Mouse (Mus musculus) MEL (cell line): Measurements from ENCODE around the gene Nampt. TPM values are rescaled to one million over a fixed set of nuclear protein-coding genes. Genes with fewer than 3 reads are reported as not detected.

ENCODE experiments used
- DNase-seq: peaks from one replicate; pipeline ENCODE4 v3.0.0; 2011; ENCODE audit warnings: low read depth, low spot score
- H3K27ac ChIP-seq: 2 replicates; pipeline ENCODE4 v1.5.1; 2012; ENCODE audit warnings: low read depth, mild to moderate bottlenecking, control low read depth, low read length, moderate library complexity; ENCODE audit not compliant: control insufficient read depth
- H3K27me3 ChIP-seq, 2 experiments: fragments of 150-350 bp in 1 of 2; sonication (generic) in 1 of 2; 2 replicates each; pipeline ENCODE4 v1.6.1; 2012; ENCODE audit warnings: low read length in 2 of 2, mild to moderate bottlenecking in 2 of 2, improper control_type of control experiment in 1 of 2, moderate library complexity in 1 of 2; ENCODE audit not compliant: insufficient read depth in 2 of 2, control insufficient read depth in 1 of 2
- H3K36me3 ChIP-seq, 2 experiments: 2 replicates each; pipeline ENCODE4 v1.6.1; 2012 to 2014; ENCODE audit warnings: low read length in 2 of 2, improper control_type of control experiment in 1 of 2, inconsistent platforms in 1 of 2, mild to moderate bottlenecking in 1 of 2; ENCODE audit not compliant: insufficient read depth in 2 of 2, control insufficient read depth in 1 of 2
- H3K4me1 ChIP-seq, 2 experiments: fragments of 150-350 bp in 1 of 2; sonication (generic) in 1 of 2; 2 replicates each; pipeline ENCODE4 v1.6.1; 2012; ENCODE audit warnings: low read length in 2 of 2, improper control_type of control experiment in 1 of 2, mild to moderate bottlenecking in 1 of 2; ENCODE audit not compliant: insufficient read depth in 2 of 2, control insufficient read depth in 1 of 2
- H3K4me3 ChIP-seq, 2 experiments: fragments of 150-350 bp in 1 of 2; sonication (generic) in 1 of 2; 2 replicates each; pipeline ENCODE4 v1.5.1; 2012; ENCODE audit warnings: low read depth in 2 of 2, low read length in 2 of 2, mild to moderate bottlenecking in 2 of 2, moderate library complexity in 2 of 2, control low read depth in 1 of 2, improper control_type of control experiment in 1 of 2; ENCODE audit not compliant: control insufficient read depth in 1 of 2, insufficient read depth in 1 of 2
- H3K79me2 ChIP-seq: 2 replicates; pipeline ENCODE4 v1.6.1; 2012; ENCODE audit warnings: mild to moderate bottlenecking, low read length, moderate library complexity; ENCODE audit not compliant: control insufficient read depth, poor library complexity, insufficient read depth
- H3K9ac ChIP-seq: 2 replicates; pipeline ENCODE4 v1.6.1; 2012; ENCODE audit warnings: low read depth, mild to moderate bottlenecking, control low read depth, low read length, moderate library complexity; ENCODE audit not compliant: control insufficient read depth, poor library complexity, severe bottlenecking
- H3K9me3 ChIP-seq: fragments of 150-350 bp; sonication (generic); replicated peaks from 2 replicates; pipeline ENCODE4 v1.6.1; 2012; ENCODE audit warnings: mild to moderate bottlenecking, low read length, improper control_type of control experiment, moderate library complexity; ENCODE audit not compliant: insufficient read depth
- CHD1 ChIP-seq: IDR thresholded peaks from 2 replicates; pipeline ENCODE4 v1.6.1; 2012; ENCODE audit warnings: low read depth, mild to moderate bottlenecking, inconsistent platforms, low read length, improper control_type of control experiment
- EP300 ChIP-seq, 2 experiments: IDR thresholded peaks; 2 replicates each; pipeline ENCODE4 v1.6.1; 2011; ENCODE audit warnings: improper control_type of control experiment in 2 of 2, low read length in 2 of 2, low read depth in 1 of 2, mild to moderate bottlenecking in 1 of 2
- ETS1 ChIP-seq: IDR thresholded peaks from 2 replicates; pipeline ENCODE4 v1.6.1; 2012; ENCODE audit warnings: low read depth, mild to moderate bottlenecking, inconsistent platforms, low read length, improper control_type of control experiment, moderate library complexity
- MAFK ChIP-seq: IDR thresholded peaks from 2 replicates; pipeline ENCODE4 v1.6.1; 2011; ENCODE audit warnings: low read depth, mild to moderate bottlenecking, low read length, improper control_type of control experiment, borderline replicate concordance
- MAX ChIP-seq: IDR thresholded peaks from 2 replicates; pipeline ENCODE4 v1.6.1; 2011; ENCODE audit warnings: low read length, improper control_type of control experiment
- MAZ ChIP-seq: IDR thresholded peaks from 2 replicates; pipeline ENCODE4 v1.6.1; 2012; ENCODE audit warnings: low read depth, mild to moderate bottlenecking, inconsistent platforms, low read length, improper control_type of control experiment
- MXI1 ChIP-seq: IDR thresholded peaks from 2 replicates; pipeline ENCODE4 v1.6.1; 2011; ENCODE audit warnings: mild to moderate bottlenecking, low read depth, low read length, improper control_type of control experiment
- NRF1 ChIP-seq: IDR thresholded peaks from 2 replicates; pipeline ENCODE4 v1.6.1; 2014; ENCODE audit warnings: low read depth, mild to moderate bottlenecking, inconsistent platforms, low read length, improper control_type of control experiment, moderate library complexity; ENCODE audit not compliant: poor library complexity, insufficient read depth, severe bottlenecking
- POLR2A ChIP-seq, 2 experiments: IDR thresholded peaks; 2 replicates each; pipeline ENCODE4 v1.6.1; 2011 to 2012; ENCODE audit warnings: low read length in 2 of 2, mild to moderate bottlenecking in 2 of 2, control low read depth in 1 of 2, improper control_type of control experiment in 1 of 2, low read depth in 1 of 2, moderate library complexity in 1 of 2; ENCODE audit not compliant: control insufficient read depth in 1 of 2, insufficient read depth in 1 of 2, poor library complexity in 1 of 2
- POLR2AphosphoS5 ChIP-seq: IDR thresholded peaks from 2 replicates; pipeline ENCODE4 v1.6.1; 2012; ENCODE audit warnings: low read depth, borderline replicate concordance, mild to moderate bottlenecking, inconsistent platforms, low read length, moderate library complexity, mixed read lengths
- RAD21 ChIP-seq: IDR thresholded peaks from 2 replicates; pipeline ENCODE4 v1.6.1; 2011; ENCODE audit warnings: mild to moderate bottlenecking, low read depth, low read length, improper control_type of control experiment
- RCOR1 ChIP-seq: IDR thresholded peaks from 2 replicates; pipeline ENCODE4 v1.6.1; 2012; ENCODE audit warnings: low read depth, mild to moderate bottlenecking, inconsistent platforms, low read length, improper control_type of control experiment
- TBP ChIP-seq: IDR thresholded peaks from 2 replicates; pipeline ENCODE4 v1.8.0; 2011; ENCODE audit warnings: low read depth, low read length, improper control_type of control experiment
- ZC3H11A ChIP-seq: IDR thresholded peaks from 2 replicates; pipeline ENCODE4 v1.6.1; 2012; ENCODE audit warnings: low read depth, mild to moderate bottlenecking, inconsistent platforms, low read length, improper control_type of control experiment
- ZNF384 ChIP-seq: IDR thresholded peaks from 2 replicates; pipeline ENCODE4 v1.6.1; 2012; ENCODE audit warnings: low read depth, mild to moderate bottlenecking, inconsistent platforms, low read length, improper control_type of control experiment
- polyA plus RNA-seq, 2 experiments: library from polyadenylated mRNA; stranded (reverse) in 1 of 2; unstranded in 1 of 2; fragments of >175 nt in 1 of 2; fragments of >200 nt in 1 of 2; gene quantifications; 2 replicates each; pipeline versions ENCODE4 v1.2.1 to v1.2.4; 2012; ENCODE audit warnings: low replicate concordance in 2 of 2, low read depth in 1 of 2; ENCODE audit not compliant: insufficient read length in 2 of 2, insufficient read depth in 1 of 2, missing spikeins in 1 of 2
- total RNA-seq: library from RNA; depleted of rRNA; stranded (reverse); fragments of 300-350 nt; gene quantifications from 2 replicates; pipeline ENCODE4 v1.2.3, GENCODE M21; 2012

The Nampt gene
- total and polyA plus RNA-seq, 3 experiments, result 23.0 to 74.6 (median 40.9) TPM

- TF ChIP-seq MXI1 (peak; percentile 63; the same call in 1 of the 2 replicates), TBP (no peak), CHD1 (no peak), RAD21 (peak; percentile 38), RCOR1 (no peak), POLR2A (IDR thresholded peaks at IDR 0.05; ENCODE audit: control insufficient read depth in 1 of 2, insufficient read depth in 1 of 2, low read depth in 1 of 2, low read length in 2 of 2, poor library complexity in 1 of 2) (no peak), EP300 (IDR thresholded peaks at IDR 0.05; ENCODE audit: low read depth in 1 of 2, low read length in 2 of 2) (no peak), ZC3H11A (no peak), ETS1 (no peak)
- TF ChIP-seq, all 39 proteins: peak for 7
Observed at GRCm38 (mm10) chr12:32826971-32827370, 7.6 kb downstream of the Nampt start (continued).

GRCm38 (mm10) chr12:32828137-32828760 lies 8.9 kb downstream of the Nampt start:
- no peak overlapping the region for H3K27ac ChIP-seq
- H3K4me1 ChIP-seq, result peaks cover 0 to 2% of the 10 kb centered on the region in 2 experiments; a peak in 1 of 4 replicates
- H3K9ac ChIP-seq, result no peak overlapping the region
- H3K27me3 ChIP-seq, result no peaks in the 10 kb centered on the region
- no peak for TF ChIP-seq ZNF384
- TF ChIP-seq MAZ, result no peak
- no peak for TF ChIP-seq CHD1
- 0 out of 2 replicates have a peak, but pooled peaks have one; percentile 17 for TF ChIP-seq RCOR1
- no peak for TF ChIP-seq POLR2AphosphoS5
- H3K79me2 ChIP-seq, result peaks cover 13% of the 10 kb centered on the region
- DNase-seq, result peak; percentile 13
- no peaks in the 10 kb centered on the region for H3K9me3 ChIP-seq
- H3K4me3 ChIP-seq, result no peak overlapping the region
- H3K36me3 ChIP-seq, result peaks cover 0 to 10% of the 10 kb centered on the region in 2 experiments; a peak in 2 of 4 replicates

- no peak overlapping the region for H3K9ac ChIP-seq
- H3K27me3 ChIP-seq, result no peaks in the 10 kb centered on the region
- no peak for DNase-seq
- H3K27ac ChIP-seq, result no peak overlapping the region
- no peaks in the 10 kb centered on the region for H3K9me3 ChIP-seq
- peaks cover 0 to 10% of the 10 kb centered on the region in 2 experiments; a peak in 2 of 4 replicates for H3K36me3 ChIP-seq
- H3K4me3 ChIP-seq, result no peak overlapping the region
- no peak for TF ChIP-seq MAFK
- no peak for TF ChIP-seq POLR2A (IDR thresholded peaks at IDR 0.05; ENCODE audit: control insufficient read depth in 1 of 2, insufficient read depth in 1 of 2, low read depth in 1 of 2, low read length in 2 of 2, poor library complexity in 1 of 2)
- no peak for TF ChIP-seq NRF1
- TF ChIP-seq ZC3H11A, result no peak
- TF ChIP-seq MAX, result no peak
- H3K4me1 ChIP-seq, result peaks cover 0 to 2% of the 10 kb centered on the region in 2 experiments; a peak in 1 of 4 replicates
- H3K79me2 ChIP-seq, result peaks cover 13% of the 10 kb centered on the region
Observed at GRCm38 (mm10) chr12:32829321-32830090, 10.2 kb downstream of the Nampt start.
